Mouse (Mus musculus): ENCODE measurements around the gene Thoc6. TPM values are rescaled to one million over a fixed set of nuclear protein-coding genes. Genes with fewer than 3 reads are reported as not detected.

Thoc6 gene
- polyA plus RNA-seq, 1 experiment from 2014 or later: 11.0 TPM

GRCm38 (mm10) chr17:23630195-23631020 is 43.3 kb downstream of the Thoc6 start:
- H3K4me3 ChIP-seq (ENCODE audit: inconsistent target): no peak overlapping the region
- H3K36me3 ChIP-seq (ENCODE audit: inconsistent target): no peaks in the 10 kb centered on the region
- no peak overlapping the region for H3K27ac ChIP-seq
- 18% methylated on average over 22 of the region's 22 CpGs for WGBS (ENCODE audit: missing documents)
- no peaks in the 10 kb centered on the region for H3K79me2 ChIP-seq (ENCODE audit: inconsistent target)

GRCm38 (mm10) chr17:23627813-23628212 is 45.9 kb downstream of the Thoc6 start:
- 89% methylated on average over 7 of the region's 7 CpGs for WGBS (ENCODE audit: missing documents)
- no peak overlapping the region for H3K4me3 ChIP-seq (ENCODE audit: inconsistent target)
- H3K27ac ChIP-seq: no peak overlapping the region
- H3K79me2 ChIP-seq (ENCODE audit: inconsistent target): no peaks in the 10 kb centered on the region
- no peaks in the 10 kb centered on the region for H3K36me3 ChIP-seq (ENCODE audit: inconsistent target)

GRCm38 (mm10) chr17:23620351-23620750 is 53.3 kb downstream of the Thoc6 start:
- Histone ChIP-seq H3K27ac (no peak overlapping the region), H3K4me3 (ENCODE audit: inconsistent target) (no peak overlapping the region), H3K36me3 (ENCODE audit: inconsistent target) (no peaks in the 10 kb centered on the region), H3K79me2 (ENCODE audit: inconsistent target) (no peaks in the 10 kb centered on the region)
- WGBS (ENCODE audit: missing documents): 94% methylated on average over 7 of the region's 7 CpGs

Other genes starting within 250 kb of the Thoc6 start
- not detected in 3 replicates for gene Vmn2r117, start 194.2 kb downstream of the Thoc6 start, polyA plus RNA-seq (2018)
- 1.9 to 4.8 TPM (median 3.4 TPM) in 3 replicates for gene Zfp213, start 109.6 kb downstream of the Thoc6 start, polyA plus RNA-seq (2018)
- gene Zfp13, start 74.4 kb downstream of the Thoc6 start, polyA plus RNA-seq (2018): 0.16 to 0.60 TPM (median 0.52 TPM) in 3 replicates
- not detected in 3 replicates for gene Zscan10, start 73.0 kb downstream of the Thoc6 start, polyA plus RNA-seq (2018)
- 0.14 to 0.56 TPM (median 0.25 TPM) in 3 replicates for gene Mmp25, start 28.6 kb downstream of the Thoc6 start, polyA plus RNA-seq (2018)
- gene Bicdl2, start 13.4 kb downstream of the Thoc6 start, polyA plus RNA-seq (2018): not detected in 3 replicates
- gene Hcfc1r1, start 286 bp downstream of the Thoc6 start, polyA plus RNA-seq (2018): 90.7 to 174 TPM (median 112 TPM) in 3 replicates
- gene Tnfrsf12a, start 3.6 kb upstream of the Thoc6 start, polyA plus RNA-seq (2018): 3.2 to 12.0 TPM (median 5.7 TPM) in 3 replicates
- gene Cldn6, start 5.4 kb upstream of the Thoc6 start, polyA plus RNA-seq (2018): not detected in 3 replicates
- gene Cldn9, start 10.1 kb upstream of the Thoc6 start, polyA plus RNA-seq (2018): not detected in 3 replicates
- gene 1520401A03Rik, start 48.9 kb upstream of the Thoc6 start, polyA plus RNA-seq (2018): not detected in 3 replicates
- gene Pkmyt1, start 52.5 kb upstream of the Thoc6 start, polyA plus RNA-seq (2018): 2.0 to 9.0 TPM (median 2.7 TPM) in 3 replicates
- 6.4 to 12.8 TPM (median 6.5 TPM) in 3 replicates for gene Paqr4, start 67.0 kb upstream of the Thoc6 start, polyA plus RNA-seq (2018)
- not detected in 3 replicates for gene Kremen2, start 72.0 kb upstream of the Thoc6 start, polyA plus RNA-seq (2018)
- 15.5 to 20.8 TPM (median 19.7 TPM) in 3 replicates for gene Flywch1, start 97.7 kb upstream of the Thoc6 start, polyA plus RNA-seq (2018)
- 0.43 to 1.8 TPM in 2 of 3 replicates, not detected in the other for gene Flywch2, start 112.2 kb upstream of the Thoc6 start, polyA plus RNA-seq (2018)
- gene Srrm2, start 116.7 kb upstream of the Thoc6 start, polyA plus RNA-seq (2018): 101 to 166 TPM (median 130 TPM) in 3 replicates
- 177 to 422 TPM (median 330 TPM) in 3 replicates for gene Elob, start 155.3 kb upstream of the Thoc6 start, polyA plus RNA-seq (2018)
- gene Prss33, start 162.2 kb upstream of the Thoc6 start, polyA plus RNA-seq (2018): not detected in 3 replicates
- not detected in 3 replicates for gene Prss32, start 170.0 kb upstream of the Thoc6 start, polyA plus RNA-seq (2018)
- not detected in 3 replicates for gene Prss41, start 170.3 kb upstream of the Thoc6 start, polyA plus RNA-seq (2018)
- gene Prss21, start 194.2 kb upstream of the Thoc6 start, polyA plus RNA-seq (2018): not detected in 3 replicates
- not detected in 3 replicates for gene Dcpp1, start 207.0 kb upstream of the Thoc6 start, polyA plus RNA-seq (2018)
- gene Dcpp2, start 207.0 kb upstream of the Thoc6 start, polyA plus RNA-seq (2018): not detected in 3 replicates
- not detected in 3 replicates for gene Dcpp3, start 243.6 kb upstream of the Thoc6 start, polyA plus RNA-seq (2018)